Mouse (Mus musculus) cerebellum, postnatal 14 days (tissue): ENCODE measurements around the gene Tcta.
"Not testable (repeated sequence)": the region's sequence is repeated elsewhere in the genome, so short reads cannot be mapped to it uniquely, and the experiment has no call there.

Source experiments
- DNase-seq, 2 experiments: peaks; one replicate each; pipeline ENCODE4 v3.0.0; 2021; ENCODE audit warnings: mixed read lengths in 2 of 2

Gene Tcta

GRCm38 (mm10) chr9:108305629-108306520 is at the start of gene Tcta, which contains the start of gene Rhoa:
TSS of gene Tcta (minus strand) at chr9:108306160.
TSS of gene Rhoa (plus strand) at chr9:108306129.
- DNase-seq: peak; percentile 96 to 98

- DNase-seq: no peak
These were observed 43.8 kb upstream of the Tcta start for GRCm38 (mm10) chr9:108349727-108350126.

GRCm38 (mm10) chr9:108348290-108348680 is 42.3 kb upstream of the Tcta start:
- no peak for DNase-seq

- peak; percentile 93 to 95 for DNase-seq
These were observed 41.8 kb upstream of the Tcta start, which contains the start of gene Usp4 for GRCm38 (mm10) chr9:108347540-108348289. TSS of gene Usp4 (plus strand) at chr9:108347853.

GRCm38 (mm10) chr9:108347024-108347423 is 41.1 kb upstream of the Tcta start:
- no peak for DNase-seq

- DNase-seq: no peak
These were observed 38.5 kb upstream of the Tcta start for GRCm38 (mm10) chr9:108344471-108344870.

- no peak for DNase-seq
These were observed 37.9 kb upstream of the Tcta start for GRCm38 (mm10) chr9:108343835-108344234.

GRCm38 (mm10) chr9:108343331-108343730 is 37.4 kb upstream of the Tcta start:
- DNase-seq: no peak

- DNase-seq: no peak
These were observed 36.4 kb upstream of the Tcta start for GRCm38 (mm10) chr9:108342301-108342831.

- DNase-seq: no peak
These were observed 35.8 kb upstream of the Tcta start for GRCm38 (mm10) chr9:108341801-108342200.

- no peak for DNase-seq
These were observed 35.1 kb upstream of the Tcta start for GRCm38 (mm10) chr9:108341139-108341475.

- no peak for DNase-seq
These were observed 34.5 kb upstream of the Tcta start for GRCm38 (mm10) chr9:108340258-108341138.

- DNase-seq: peak; percentile 36 to 42
These were observed 33.9 kb upstream of the Tcta start for GRCm38 (mm10) chr9:108339886-108340257.

GRCm38 (mm10) chr9:108338886-108339781 is 33.2 kb upstream of the Tcta start, which contains the start of gene Gpx1:
TSS of gene Gpx1 (plus strand) at chr9:108338903.
- DNase-seq: peak; percentile 89 to 91

- peak in 1 of 2 experiments; percentile 19 for DNase-seq
These were observed 32.6 kb upstream of the Tcta start for GRCm38 (mm10) chr9:108338551-108338885.

GRCm38 (mm10) chr9:108337848-108338550 is 32.0 kb upstream of the Tcta start:
- no peak for DNase-seq

- DNase-seq: no peak
These were observed 19.9 kb upstream of the Tcta start for GRCm38 (mm10) chr9:108325811-108326210.

- DNase-seq: peak; percentile 57 to 73
These were observed 18.8 kb upstream of the Tcta start for GRCm38 (mm10) chr9:108324784-108325183.

- DNase-seq: not testable (repeated sequence)
These were observed 16.1 kb upstream of the Tcta start for GRCm38 (mm10) chr9:108322054-108322453.

GRCm38 (mm10) chr9:108318462-108318861 is 12.5 kb upstream of the Tcta start:
- no peak for DNase-seq

- DNase-seq: no peak
These were observed 11.6 kb upstream of the Tcta start for GRCm38 (mm10) chr9:108317572-108317971.
